Mouse (Mus musculus): ENCODE measurements around the gene Dupd1. TPM values are rescaled to one million over a fixed set of nuclear protein-coding genes. Genes with fewer than 3 reads are reported as not detected.

Dupd1 gene
- total and polyA plus RNA-seq, 2 experiments from 2014 or later = 0.15 TPM; not detected in 1

- no peak overlapping the region for H3K27ac ChIP-seq (ENCODE audit: low read depth)
- no peak overlapping the region for H3K4me2 ChIP-seq (ENCODE audit: low read depth, low read length)
- no peak overlapping the region for H3K4me3 ChIP-seq (ENCODE audit: low read depth, low read length)
- no peaks in the 10 kb centered on the region for H3K27me3 ChIP-seq (ENCODE audit: control insufficient read depth, insufficient read depth, low read length)
- H3K4me1 ChIP-seq (ENCODE audit: control insufficient read depth, insufficient read depth) = no peaks in the 10 kb centered on the region
- no peak for DNase-seq (ENCODE audit: low spot score)
- H3K9ac ChIP-seq (replicated peaks; ENCODE audit: low read depth, low read length) = no peak overlapping the region
- WGBS = 81% methylated on average over 8 of the region's 8 CpGs
- TF ChIP-seq CTCF (IDR thresholded peaks at IDR 0.05; ENCODE audit: low read depth) = no peak
- TF ChIP-seq EP300 (IDR thresholded peaks at IDR 0.05; ENCODE audit: low read depth) = no peak
- no peaks in the 10 kb centered on the region for H3K9me3 ChIP-seq (replicated peaks; ENCODE audit: control insufficient read depth, low read length)
- no peaks in the 10 kb centered on the region for H3K36me3 ChIP-seq (replicated peaks; ENCODE audit: control insufficient read depth, insufficient read depth, low read length)
- ATAC-seq (ENCODE audit: insufficient read depth, low read depth) = no peak
Observed at GRCm38 (mm10) chr14:21746251-21746650, 31.9 kb upstream of the Dupd1 start.

- no peaks in the 10 kb centered on the region for H3K27me3 ChIP-seq (ENCODE audit: control insufficient read depth, insufficient read depth, low read length)
- H3K4me1 ChIP-seq (ENCODE audit: control insufficient read depth, insufficient read depth) = no peaks in the 10 kb centered on the region
- WGBS = 61% methylated on average over 5 of the region's 5 CpGs
- TF ChIP-seq CTCF (IDR thresholded peaks at IDR 0.05; ENCODE audit: low read depth) (no peak), EP300 (IDR thresholded peaks at IDR 0.05; ENCODE audit: low read depth) (no peak)
- no peaks in the 10 kb centered on the region for H3K36me3 ChIP-seq (replicated peaks; ENCODE audit: control insufficient read depth, insufficient read depth, low read length)
- H3K4me2 ChIP-seq (ENCODE audit: low read depth, low read length) = no peak overlapping the region
- no peak overlapping the region for H3K27ac ChIP-seq (ENCODE audit: low read depth)
- no peak overlapping the region for H3K9ac ChIP-seq (replicated peaks; ENCODE audit: low read depth, low read length)
- no peaks in the 10 kb centered on the region for H3K9me3 ChIP-seq (replicated peaks; ENCODE audit: control insufficient read depth, low read length)
- ATAC-seq (ENCODE audit: insufficient read depth, low read depth) (no peak), DNase-seq (ENCODE audit: low spot score) (no peak)
- no peak overlapping the region for H3K4me3 ChIP-seq (ENCODE audit: low read depth, low read length)
Observed at GRCm38 (mm10) chr14:21745149-21745548, 30.8 kb upstream of the Dupd1 start.

GRCm38 (mm10) chr14:21744169-21744568 lies 29.8 kb upstream of the Dupd1 start:
- Histone ChIP-seq H3K4me1 (ENCODE audit: control insufficient read depth, insufficient read depth) (no peaks in the 10 kb centered on the region), H3K27me3 (ENCODE audit: control insufficient read depth, insufficient read depth, low read length) (no peaks in the 10 kb centered on the region), H3K4me2 (ENCODE audit: low read depth, low read length) (no peak overlapping the region), H3K9me3 (replicated peaks; ENCODE audit: control insufficient read depth, low read length) (no peaks in the 10 kb centered on the region), H3K36me3 (replicated peaks; ENCODE audit: control insufficient read depth, insufficient read depth, low read length) (no peaks in the 10 kb centered on the region), H3K9ac (replicated peaks; ENCODE audit: low read depth, low read length) (no peak overlapping the region), H3K4me3 (ENCODE audit: low read depth, low read length) (no peak overlapping the region), H3K27ac (ENCODE audit: low read depth) (no peak overlapping the region)
- TF ChIP-seq CTCF (IDR thresholded peaks at IDR 0.05; ENCODE audit: low read depth) = no peak
- WGBS = 95% methylated on average over 1 of the region's 1 CpGs
- ATAC-seq (ENCODE audit: insufficient read depth, low read depth) (no peak), DNase-seq (ENCODE audit: low spot score) (no peak)

GRCm38 (mm10) chr14:21742441-21742840 lies 28.1 kb upstream of the Dupd1 start:
- no peak overlapping the region for H3K4me2 ChIP-seq (ENCODE audit: low read depth, low read length)
- DNase-seq (ENCODE audit: low spot score) (no peak), ATAC-seq (ENCODE audit: insufficient read depth, low read depth) (no peak)
- no peaks in the 10 kb centered on the region for H3K27me3 ChIP-seq (ENCODE audit: control insufficient read depth, insufficient read depth, low read length)
- no peaks in the 10 kb centered on the region for H3K36me3 ChIP-seq (replicated peaks; ENCODE audit: control insufficient read depth, insufficient read depth, low read length)
- TF ChIP-seq CTCF (IDR thresholded peaks at IDR 0.05; ENCODE audit: low read depth) = no peak
- TF ChIP-seq EP300 (IDR thresholded peaks at IDR 0.05; ENCODE audit: low read depth) = no peak
- H3K9me3 ChIP-seq (replicated peaks; ENCODE audit: control insufficient read depth, low read length) = no peaks in the 10 kb centered on the region
- no peak overlapping the region for H3K4me3 ChIP-seq (ENCODE audit: low read depth, low read length)
- no peak overlapping the region for H3K27ac ChIP-seq (ENCODE audit: low read depth)
- H3K9ac ChIP-seq (replicated peaks; ENCODE audit: low read depth, low read length) = no peak overlapping the region
- WGBS = 91% methylated on average over 4 of the region's 4 CpGs
- H3K4me1 ChIP-seq (ENCODE audit: control insufficient read depth, insufficient read depth) = no peaks in the 10 kb centered on the region

GRCm38 (mm10) chr14:21741786-21742185 lies 27.4 kb upstream of the Dupd1 start:
- peak; percentile 72 for DNase-seq (ENCODE audit: low spot score)
- TF ChIP-seq EP300 (IDR thresholded peaks at IDR 0.05; ENCODE audit: low read depth) (no peak), CTCF (IDR thresholded peaks at IDR 0.05; ENCODE audit: low read depth) (peak; percentile 96)
- H3K4me1 ChIP-seq (ENCODE audit: control insufficient read depth, insufficient read depth) = no peaks in the 10 kb centered on the region
- H3K4me2 ChIP-seq (ENCODE audit: low read depth, low read length) = no peak overlapping the region
- no peaks in the 10 kb centered on the region for H3K9me3 ChIP-seq (replicated peaks; ENCODE audit: control insufficient read depth, low read length)
- no peak overlapping the region for H3K27ac ChIP-seq (ENCODE audit: low read depth)
- 11% methylated on average over 4 of the region's 4 CpGs for WGBS
- H3K36me3 ChIP-seq (replicated peaks; ENCODE audit: control insufficient read depth, insufficient read depth, low read length) = no peaks in the 10 kb centered on the region
- peak; percentile 81 for ATAC-seq (ENCODE audit: insufficient read depth, low read depth)
- no peaks in the 10 kb centered on the region for H3K27me3 ChIP-seq (ENCODE audit: control insufficient read depth, insufficient read depth, low read length)
- no peak overlapping the region for H3K9ac ChIP-seq (replicated peaks; ENCODE audit: low read depth, low read length)
- no peak overlapping the region for H3K4me3 ChIP-seq (ENCODE audit: low read depth, low read length)

- no peaks in the 10 kb centered on the region for H3K9me3 ChIP-seq (replicated peaks; ENCODE audit: control insufficient read depth, low read length)
- no peak overlapping the region for H3K4me2 ChIP-seq (ENCODE audit: low read depth, low read length)
- H3K27me3 ChIP-seq (ENCODE audit: control insufficient read depth, insufficient read depth, low read length) = no peaks in the 10 kb centered on the region
- no peak for DNase-seq (ENCODE audit: low spot score)
- no peaks in the 10 kb centered on the region for H3K4me1 ChIP-seq (ENCODE audit: control insufficient read depth, insufficient read depth)
- H3K36me3 ChIP-seq (replicated peaks; ENCODE audit: control insufficient read depth, insufficient read depth, low read length) = no peaks in the 10 kb centered on the region
- 85% methylated on average over 3 of the region's 3 CpGs for WGBS
- no peak for ATAC-seq (ENCODE audit: insufficient read depth, low read depth)
- no peak overlapping the region for H3K4me3 ChIP-seq (ENCODE audit: low read depth, low read length)
- no peak overlapping the region for H3K27ac ChIP-seq (ENCODE audit: low read depth)
- H3K9ac ChIP-seq (replicated peaks; ENCODE audit: low read depth, low read length) = no peak overlapping the region
- no peak for TF ChIP-seq EP300 (IDR thresholded peaks at IDR 0.05; ENCODE audit: low read depth)
- TF ChIP-seq CTCF (IDR thresholded peaks at IDR 0.05; ENCODE audit: low read depth) = no peak
Observed at GRCm38 (mm10) chr14:21741314-21741713, 26.9 kb upstream of the Dupd1 start.

Data from heart, postnatal 0 days (tissue).